Mouse (Mus musculus) B cell, adult (primary cell): ENCODE measurements around the gene Dse. TPM values are rescaled to one million over a fixed set of nuclear protein-coding genes. Genes with fewer than 3 reads are reported as not detected.

Experiments
- total RNA-seq: library from RNA; stranded (reverse); gene quantifications from 4 replicates; pipeline ENCODE4 v1.2.4, GENCODE M21; 2023; ENCODE audit not compliant: inconsistent age

Gene Dse
- 2.4 to 5.8 TPM (median 3.8 TPM) in 4 replicates for total RNA-seq

GRCm38 (mm10) chr10:34207503-34207850 is at the start of gene Dse:
Gene Dse, minus strand, starts transcription at chr10:34207715.

DNA sequence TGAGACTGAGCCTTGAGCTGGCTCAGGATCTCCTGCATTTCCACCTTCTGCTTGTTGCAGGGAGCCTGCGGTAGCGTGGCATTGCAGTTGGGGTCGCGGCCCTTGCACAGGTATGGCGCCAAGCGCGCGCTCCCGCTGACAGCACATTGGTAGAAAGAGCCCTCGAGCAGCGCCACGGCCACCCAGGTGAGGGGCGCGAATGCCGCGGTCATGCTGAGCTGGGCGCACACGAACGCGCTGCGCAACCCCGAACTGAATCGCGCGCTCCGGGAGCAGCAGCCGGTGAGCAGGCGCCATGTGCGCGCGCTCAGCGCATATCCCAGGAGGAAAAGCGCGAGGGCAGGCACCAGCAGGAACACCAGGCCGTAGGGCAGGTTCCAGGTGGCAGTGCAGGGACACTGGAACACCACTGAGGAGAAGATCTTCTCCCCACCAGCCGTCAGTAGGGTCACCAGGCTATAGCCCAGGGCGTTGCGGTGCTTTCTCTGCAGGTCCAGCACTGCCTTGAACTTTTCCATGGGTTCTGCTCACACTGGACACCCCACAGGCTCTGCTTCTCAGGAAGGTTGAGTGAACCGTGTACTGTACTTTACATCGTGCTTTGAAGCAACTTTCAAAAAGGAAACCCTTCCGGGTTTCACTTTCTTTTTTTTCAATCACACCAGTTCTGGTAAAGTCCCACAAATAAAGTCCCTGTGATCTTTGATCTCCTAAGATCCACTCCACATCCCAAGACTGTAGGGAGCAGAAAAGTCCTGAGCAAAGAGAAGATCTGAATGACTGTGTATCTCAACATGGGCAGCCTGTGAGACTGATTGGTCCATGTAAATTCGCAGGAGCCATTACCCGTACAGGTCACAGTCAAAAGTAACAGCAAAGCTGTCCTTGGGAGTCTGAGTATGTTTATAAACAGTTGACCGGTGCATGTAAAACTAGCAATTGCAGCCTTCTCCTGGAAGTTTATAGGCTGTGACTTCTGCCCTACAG is 79.8 kb downstream of the Dse start, which contains the start of gene Calhm6:
Calhm6 (minus strand) TSS at position 593 of the 987 bp plus-strand sequence.

Other genes with a start within 250 kb of the Dse start
- 37.0 to 53.7 TPM (median 44.2 TPM) in 4 replicates for gene Rwdd1, start 188.1 kb downstream of the Dse start, total RNA-seq
- not detected in 4 replicates for gene Trappc3l, start 170.1 kb downstream of the Dse start, total RNA-seq
- gene Calhm4, start 163.4 kb downstream of the Dse start, total RNA-seq: not detected in 4 replicates
- not detected in 4 replicates for gene Calhm5, start 111.2 kb downstream of the Dse start, total RNA-seq
- gene Calhm6, start 79.7 kb downstream of the Dse start, total RNA-seq: 10.9 to 17.9 TPM (median 14.1 TPM) in 4 replicates
- 89.3 to 95.8 TPM (median 90.2 TPM) in 4 replicates for gene Tspyl1, start 74.5 kb upstream of the Dse start, total RNA-seq
- gene Tspyl4, start 89.7 kb upstream of the Dse start, total RNA-seq: 5.9 to 8.9 TPM (median 6.7 TPM) in 4 replicates
- not detected in 4 replicates for gene Col10a1, start 182.3 kb upstream of the Dse start, total RNA-seq
- gene Nt5dc1, start 210.8 kb upstream of the Dse start, total RNA-seq: 31.2 to 38.5 TPM (median 38.0 TPM) in 4 replicates